Mouse (Mus musculus) kidney, embryonic 14.5 days (tissue): ENCODE measurements around the gene Gpr141. TPM values are rescaled to one million over a fixed set of nuclear protein-coding genes. Genes with fewer than 3 reads are reported as not detected.
"Not testable (repeated sequence)": the region's sequence is repeated elsewhere in the genome, so short reads cannot be mapped to it uniquely, and the experiment has no call there.

Source experiments
- ATAC-seq: fragments of 200-750 bp; cut with Nextera tagmentation; 2 replicates; pipeline ENCODE4 v1.8.0; 2017; ENCODE audit warnings: moderate number of reproducible peaks, mild to moderate bottlenecking, moderate TSS enrichment, moderate library complexity; ENCODE audit not compliant: low FRiP score, low TSS enrichment
- H3K27ac ChIP-seq: fragments of 300-500 bp; sonication (generic); 2 replicates; pipeline ENCODE4 v1.5.1; 2014; ENCODE audit warnings: low read depth, mild to moderate bottlenecking, low read length, moderate library complexity, mixed read lengths
- H3K27me3 ChIP-seq: fragments of 300-500 bp; sonication (generic); 2 replicates; pipeline ENCODE4 v1.6.1; 2014; ENCODE audit warnings: mild to moderate bottlenecking, low read length; ENCODE audit not compliant: control insufficient read depth, insufficient read depth
- H3K36me3 ChIP-seq: fragments of 300-500 bp; sonication (generic); 2 replicates; pipeline ENCODE4 v1.6.1; 2014; ENCODE audit warnings: low read length, mixed read lengths; ENCODE audit not compliant: control insufficient read depth, insufficient read depth
- H3K4me1 ChIP-seq: fragments of 300-500 bp; sonication (generic); 2 replicates; pipeline ENCODE4 v1.6.1; 2014; ENCODE audit warnings: low read length, mixed read lengths; ENCODE audit not compliant: control insufficient read depth, insufficient read depth
- H3K4me2 ChIP-seq: fragments of 300-500 bp; sonication (generic); replicated peaks from 2 replicates; pipeline ENCODE4 v1.6.1; 2014; ENCODE audit warnings: low read depth, mild to moderate bottlenecking, low read length
- H3K4me3 ChIP-seq: fragments of 300-500 bp; sonication (generic); 2 replicates; pipeline ENCODE4 v1.5.1; 2014; ENCODE audit warnings: mild to moderate bottlenecking, low read length
- H3K9ac ChIP-seq: fragments of 300-500 bp; sonication (generic); 2 replicates; pipeline ENCODE4 v1.6.1; 2014; ENCODE audit warnings: low read depth, mild to moderate bottlenecking, low read length, moderate library complexity
- H3K9me3 ChIP-seq: fragments of 300-500 bp; sonication (generic); 2 replicates; pipeline ENCODE4 v1.6.1; 2016; ENCODE audit warnings: low read length; ENCODE audit not compliant: control insufficient read depth
- WGBS: fragments of 180-500 bp; shearing (Covaris S2); extraction: QIAGEN DNeasy Blood & Tissue Kit; methylation state at CpG from one replicate; pipeline ENCODE4 v1.1.7; 2014; 5-methylcytosine and 5-hydroxymethylcytosine counted together
- polyA plus RNA-seq: library from polyadenylated mRNA; unstranded; fragments of >200 nt; fragmentation: Nextera tagmentation; extraction: Ambion mirVana; gene quantifications from 2 replicates; pipeline ENCODE4 v1.2.1, GENCODE M21; 2014

Gene Gpr141
- polyA plus RNA-seq, 1 experiment from 2014 or later: 0.22 TPM

GRCm38 (mm10) chr13:19828095-19828494, 4.0 kb upstream of the Gpr141 start:
- ATAC-seq: no peak
- Histone ChIP-seq H3K27ac (no peak overlapping the region), H3K27me3 (no peaks in the 10 kb centered on the region), H3K9me3 (no peaks in the 10 kb centered on the region), H3K4me3 (no peak overlapping the region), H3K9ac (no peak overlapping the region), H3K36me3 (no peaks in the 10 kb centered on the region), H3K4me1 (no peaks in the 10 kb centered on the region), H3K4me2 (no peak overlapping the region)
- WGBS: 95% methylated on average over 2 of the region's 2 CpGs

GRCm38 (mm10) chr13:19821639-19822038, 2.4 kb downstream of the Gpr141 start:
- no peak overlapping the region for H3K27ac ChIP-seq
- no peaks in the 10 kb centered on the region for H3K9me3 ChIP-seq
- ATAC-seq: no peak
- H3K27me3 ChIP-seq: no peaks in the 10 kb centered on the region
- H3K4me2 ChIP-seq: no peak overlapping the region
- no peaks in the 10 kb centered on the region for H3K36me3 ChIP-seq
- no peak overlapping the region for H3K4me3 ChIP-seq
- no peak overlapping the region for H3K9ac ChIP-seq
- no peaks in the 10 kb centered on the region for H3K4me1 ChIP-seq

- no peaks in the 10 kb centered on the region for H3K36me3 ChIP-seq
- 89% methylated on average over 4 of the region's 4 CpGs for WGBS
- no peaks in the 10 kb centered on the region for H3K9me3 ChIP-seq
- no peaks in the 10 kb centered on the region for H3K4me1 ChIP-seq
- no peak overlapping the region for H3K4me3 ChIP-seq
- no peak for ATAC-seq
- no peak overlapping the region for H3K4me2 ChIP-seq
- no peak overlapping the region for H3K27ac ChIP-seq
- no peaks in the 10 kb centered on the region for H3K27me3 ChIP-seq
- no peak overlapping the region for H3K9ac ChIP-seq
Observed at GRCm38 (mm10) chr13:19819926-19820325, 4.1 kb downstream of the Gpr141 start.

- no peaks in the 10 kb centered on the region for H3K36me3 ChIP-seq
- no peaks in the 10 kb centered on the region for H3K4me1 ChIP-seq
- ATAC-seq: no peak
- H3K4me3 ChIP-seq: no peak overlapping the region
- no peaks in the 10 kb centered on the region for H3K27me3 ChIP-seq
- WGBS: 42% methylated on average over 2 of the region's 2 CpGs
- no peaks in the 10 kb centered on the region for H3K9me3 ChIP-seq
- no peak overlapping the region for H3K9ac ChIP-seq
- H3K27ac ChIP-seq: no peak overlapping the region
- H3K4me2 ChIP-seq: no peak overlapping the region
Observed at GRCm38 (mm10) chr13:19819243-19819642, 4.8 kb downstream of the Gpr141 start.

GRCm38 (mm10) chr13:19794942-19795341, 29.1 kb downstream of the Gpr141 start:
- H3K36me3 ChIP-seq: no peaks in the 10 kb centered on the region
- no peaks in the 10 kb centered on the region for H3K4me1 ChIP-seq
- H3K27me3 ChIP-seq: no peaks in the 10 kb centered on the region
- no peak overlapping the region for H3K27ac ChIP-seq
- WGBS: 92% methylated on average over 3 of the region's 3 CpGs
- no peak for ATAC-seq
- H3K9me3 ChIP-seq: no peaks in the 10 kb centered on the region
- no peak overlapping the region for H3K9ac ChIP-seq
- H3K4me2 ChIP-seq: no peak overlapping the region
- no peak overlapping the region for H3K4me3 ChIP-seq

- Histone ChIP-seq H3K27me3 (no peaks in the 10 kb centered on the region), H3K4me1 (no peaks in the 10 kb centered on the region), H3K9me3 (no peaks in the 10 kb centered on the region), H3K27ac (no peak overlapping the region), H3K9ac (no peak overlapping the region), H3K4me2 (no peak overlapping the region), H3K36me3 (no peaks in the 10 kb centered on the region), H3K4me3 (no peak overlapping the region)
- WGBS: 59% methylated on average over 6 of the region's 6 CpGs
- ATAC-seq: no peak
Observed at GRCm38 (mm10) chr13:19794486-19794885, 29.6 kb downstream of the Gpr141 start.

GRCm38 (mm10) chr13:19793761-19794160, 30.3 kb downstream of the Gpr141 start:
- Histone ChIP-seq H3K9me3 (no peaks in the 10 kb centered on the region), H3K36me3 (no peaks in the 10 kb centered on the region), H3K4me1 (no peaks in the 10 kb centered on the region), H3K27me3 (no peaks in the 10 kb centered on the region), H3K4me3 (no peak overlapping the region), H3K27ac (no peak overlapping the region), H3K9ac (no peak overlapping the region), H3K4me2 (no peak overlapping the region)
- 84% methylated on average over 4 of the region's 4 CpGs for WGBS
- ATAC-seq: no peak

GRCm38 (mm10) chr13:19787946-19788345, 36.1 kb downstream of the Gpr141 start:
- not testable (repeated sequence) for H3K4me2 ChIP-seq, H3K9ac ChIP-seq, H3K4me1 ChIP-seq, H3K36me3 ChIP-seq, H3K27ac ChIP-seq, ATAC-seq, H3K4me3 ChIP-seq, H3K27me3 ChIP-seq, H3K9me3 ChIP-seq
- WGBS: 64% methylated on average over 1 of the region's 1 CpGs

GRCm38 (mm10) chr13:19770163-19770562, 53.9 kb downstream of the Gpr141 start:
- WGBS: 73% methylated on average over 1 of the region's 1 CpGs
- no peak for ATAC-seq
- H3K4me3 ChIP-seq: no peak overlapping the region

GRCm38 (mm10) chr13:19767202-19767601, 56.9 kb downstream of the Gpr141 start:
- no peak for ATAC-seq
- Histone ChIP-seq H3K27me3 (no peaks in the 10 kb centered on the region), H3K9ac (no peak overlapping the region), H3K27ac (no peak overlapping the region), H3K9me3 (no peaks in the 10 kb centered on the region), H3K4me2 (no peak overlapping the region), H3K4me3 (no peak overlapping the region), H3K36me3 (no peaks in the 10 kb centered on the region), H3K4me1 (no peaks in the 10 kb centered on the region)
- WGBS: 75% methylated on average over 2 of the region's 2 CpGs

More at GRCm38 (mm10) chr13:19770163-19770562, 53.9 kb downstream of the Gpr141 start:
- Histone ChIP-seq H3K27me3 (no peaks in the 10 kb centered on the region), H3K4me1 (no peaks in the 10 kb centered on the region), H3K9ac (no peak overlapping the region), H3K9me3 (no peaks in the 10 kb centered on the region), H3K27ac (no peak overlapping the region), H3K4me2 (no peak overlapping the region), H3K36me3 (no peaks in the 10 kb centered on the region)
